Mouse (Mus musculus) heart, embryonic 14.5 days (tissue): Measurements from ENCODE around the gene Hmox2. TPM values are rescaled to one million over a fixed set of nuclear protein-coding genes. Genes with fewer than 3 reads are reported as not detected.
A peak's percentile ranks its signal among the peaks of the same experiment; 100 is the strongest.

Experiments
- ATAC-seq: fragments of 200-750 bp; cut with Nextera tagmentation; 2 replicates; pipeline ENCODE4 v1.8.0; 2017; ENCODE audit warnings: low read depth, moderate TSS enrichment; ENCODE audit not compliant: insufficient number of reproducible peaks, insufficient read depth, low FRiP score
- H3K27ac ChIP-seq, 2 experiments: fragments of 200-500 bp in 1 of 2; fragments of 300-500 bp in 1 of 2; sonication (generic) in 1 of 2; replicated peaks in 1 of 2; 2 replicates each; pipeline ENCODE4 v1.5.1; 2012 to 2014; ENCODE audit warnings: low read depth in 2 of 2, low read length in 2 of 2, control low read depth in 1 of 2, mild to moderate bottlenecking in 1 of 2, mixed read lengths in 1 of 2; ENCODE audit not compliant: control insufficient read depth in 1 of 2, insufficient read depth in 1 of 2
- H3K27me3 ChIP-seq: fragments of 300-500 bp; sonication (generic); 2 replicates; pipeline ENCODE4 v1.6.1; 2014; ENCODE audit warnings: mild to moderate bottlenecking, low read length, control low read depth; ENCODE audit not compliant: control insufficient read depth, insufficient read depth
- H3K36me3 ChIP-seq: fragments of 300-500 bp; sonication (generic); 2 replicates; pipeline ENCODE4 v1.6.1; 2014; ENCODE audit warnings: mild to moderate bottlenecking, control low read depth, low read length, mixed read lengths; ENCODE audit not compliant: control insufficient read depth, insufficient read depth
- H3K4me1 ChIP-seq, 2 experiments: fragments of 200-500 bp in 1 of 2; fragments of 300-500 bp in 1 of 2; sonication (generic) in 1 of 2; 2 replicates each; pipeline ENCODE4 v1.6.1; 2012 to 2014; ENCODE audit warnings: low read length in 2 of 2, control low read depth in 1 of 2, mixed read lengths in 1 of 2; ENCODE audit not compliant: control insufficient read depth in 2 of 2, insufficient read depth in 2 of 2
- H3K4me2 ChIP-seq: fragments of 300-500 bp; sonication (generic); 2 replicates; pipeline ENCODE4 v1.6.1; 2014; ENCODE audit warnings: mild to moderate bottlenecking, low read length
- H3K4me3 ChIP-seq, 2 experiments: fragments of 200-500 bp in 1 of 2; fragments of 300-500 bp in 1 of 2; sonication (generic) in 1 of 2; 2 replicates each; pipeline ENCODE4 v1.5.1; 2012 to 2014; ENCODE audit warnings: low read length in 2 of 2, mild to moderate bottlenecking in 2 of 2, control low read depth in 1 of 2, low read depth in 1 of 2, moderate library complexity in 1 of 2; ENCODE audit not compliant: control insufficient read depth in 1 of 2, insufficient read depth in 1 of 2
- H3K9ac ChIP-seq: fragments of 300-500 bp; sonication (generic); 2 replicates; pipeline ENCODE4 v1.6.1; 2014; ENCODE audit warnings: mild to moderate bottlenecking, low read length
- H3K9me3 ChIP-seq: fragments of 300-500 bp; sonication (generic); 2 replicates; pipeline ENCODE4 v1.6.1; 2016; ENCODE audit warnings: low read length, control low read depth; ENCODE audit not compliant: control insufficient read depth
- WGBS: fragments of 180-500 bp; shearing (Covaris S2); extraction: QIAGEN DNeasy Blood & Tissue Kit; methylation state at CpG from one replicate; pipeline ENCODE4 v1.1.7; 2014; 5-methylcytosine and 5-hydroxymethylcytosine counted together
- polyA plus RNA-seq: library from polyadenylated mRNA; unstranded; fragments of >200 nt; fragmentation: Nextera tagmentation; extraction: Ambion mirVana; gene quantifications from 2 replicates; pipeline ENCODE4 v1.2.1, GENCODE M21; 2014

The Hmox2 gene
- polyA plus RNA-seq, 1 experiment from 2014 or later, result 103 TPM

- H3K36me3 ChIP-seq, result peaks cover 78% of the 10 kb centered on the region
- WGBS, result 96% methylated on average over 5 of the region's 5 CpGs
- ATAC-seq, result no peak
Observed at GRCm38 (mm10) chr16:4768719-4769118, 42.6 kb downstream of the Hmox2 start.

GRCm38 (mm10) chr16:4773289-4773970 is 47.3 kb downstream of the Hmox2 start:
- Histone ChIP-seq H3K36me3 (peaks cover 45% of the 10 kb centered on the region), H3K4me1 (peaks cover 11 to 37% of the 10 kb centered on the region in 2 experiments), H3K27ac (peak overlapping the region; percentile 33 to 67), H3K9ac (no peak overlapping the region), H3K4me2 (peak overlapping the region; percentile 29; the same call in 1 of the 2 replicates), H3K4me3 (no peak overlapping the region), H3K9me3 (no peaks in the 10 kb centered on the region), H3K27me3 (no peaks in the 10 kb centered on the region)
- 24% methylated on average over 1 of the region's 1 CpGs for WGBS
- no peak; the same call in 1 of the 2 replicates for ATAC-seq

More at GRCm38 (mm10) chr16:4768719-4769118, 42.6 kb downstream of the Hmox2 start:
- Histone ChIP-seq H3K27me3 (no peaks in the 10 kb centered on the region), H3K9me3 (no peaks in the 10 kb centered on the region), H3K9ac (no peak overlapping the region), H3K27ac (no peak overlapping the region), H3K4me2 (no peak overlapping the region), H3K4me3 (no peak overlapping the region), H3K4me1 (peaks cover 5 to 18% of the 10 kb centered on the region in 2 experiments)

- no peaks in the 10 kb centered on the region for H3K27me3 ChIP-seq
- ATAC-seq, result peak; percentile 4; the same call in 1 of the 2 replicates
Observed at GRCm38 (mm10) chr16:4777171-4777904, 51.2 kb downstream of the Hmox2 start.

GRCm38 (mm10) chr16:4777905-4778609 is 51.9 kb downstream of the Hmox2 start:
- Histone ChIP-seq H3K27ac (no peak overlapping the region; a peak in 1 of 4 replicates), H3K4me2 (no peak overlapping the region), H3K27me3 (no peaks in the 10 kb centered on the region), H3K9ac (no peak overlapping the region), H3K4me3 (no peak overlapping the region), H3K4me1 (peaks cover 23 to 59% of the 10 kb centered on the region in 2 experiments), H3K36me3 (peaks cover 16% of the 10 kb centered on the region; the same call in 1 of the 2 replicates), H3K9me3 (no peaks in the 10 kb centered on the region)
- ATAC-seq, result 0 out of 2 replicates have a peak, but pooled peaks have one; percentile 4
- 79% methylated on average over 4 of the region's 4 CpGs for WGBS

More at GRCm38 (mm10) chr16:4777171-4777904, 51.2 kb downstream of the Hmox2 start:
- Histone ChIP-seq H3K9ac (no peak overlapping the region), H3K4me2 (no peak overlapping the region), H3K9me3 (no peaks in the 10 kb centered on the region), H3K36me3 (peaks cover 17% of the 10 kb centered on the region), H3K4me3 (no peak overlapping the region), H3K4me1 (peaks cover 21 to 55% of the 10 kb centered on the region in 2 experiments), H3K27ac (0 out of 4 replicates have a peak overlapping the region, but pooled peaks of 1 of the 2 experiments have one; percentile 14)
- WGBS, result 88% methylated on average over 3 of the region's 3 CpGs

GRCm38 (mm10) chr16:4778940-4779339 is 52.8 kb downstream of the Hmox2 start:
- Histone ChIP-seq H3K27ac (no peak overlapping the region), H3K4me1 (peaks cover 22 to 59% of the 10 kb centered on the region in 2 experiments), H3K36me3 (peaks cover 18% of the 10 kb centered on the region), H3K4me2 (no peak overlapping the region), H3K9me3 (no peaks in the 10 kb centered on the region), H3K9ac (no peak overlapping the region), H3K27me3 (no peaks in the 10 kb centered on the region), H3K4me3 (no peak overlapping the region)
- ATAC-seq, result no peak
- WGBS, result 97% methylated on average over 4 of the region's 4 CpGs

GRCm38 (mm10) chr16:4781524-4782196 is 55.5 kb downstream of the Hmox2 start:
- peak overlapping the region in 1 of 2 experiments; percentile 2; a peak in 1 of 4 replicates for H3K4me3 ChIP-seq
- H3K4me2 ChIP-seq, result peak overlapping the region; percentile 40
- peaks cover 28 to 76% of the 10 kb centered on the region in 2 experiments for H3K4me1 ChIP-seq
- peak overlapping the region; percentile 90 to 94 for H3K27ac ChIP-seq
- WGBS, result 18% methylated on average over 5 of the region's 5 CpGs
- ATAC-seq, result peak; percentile 44; the same call in 1 of the 2 replicates
- H3K36me3 ChIP-seq, result peaks cover 24% of the 10 kb centered on the region
- H3K9ac ChIP-seq, result peak overlapping the region; percentile 47
- no peaks in the 10 kb centered on the region for H3K27me3 ChIP-seq
- H3K9me3 ChIP-seq, result no peaks in the 10 kb centered on the region

- H3K36me3 ChIP-seq, result peaks cover 23% of the 10 kb centered on the region
- peak overlapping the region; percentile 90 to 94; a peak in 3 of 4 replicates for H3K27ac ChIP-seq
- peaks cover 31 to 79% of the 10 kb centered on the region in 2 experiments for H3K4me1 ChIP-seq
- H3K4me2 ChIP-seq, result peak overlapping the region; percentile 40; the same call in 1 of the 2 replicates
- H3K9ac ChIP-seq, result no peak overlapping the region
- no peak for ATAC-seq
- H3K9me3 ChIP-seq, result no peaks in the 10 kb centered on the region
- H3K27me3 ChIP-seq, result no peaks in the 10 kb centered on the region
- H3K4me3 ChIP-seq, result no peak overlapping the region
Observed at GRCm38 (mm10) chr16:4782515-4782914, 56.4 kb downstream of the Hmox2 start.
